Mouse (Mus musculus) bone marrow, adult 2 months (tissue): ENCODE measurements around the gene Uncx. TPM values are rescaled to one million over a fixed set of nuclear protein-coding genes. Genes with fewer than 3 reads are reported as not detected.

Experiments used
- H3K27ac ChIP-seq: fragments of 200-500 bp; 2 replicates; pipeline ENCODE4 v1.5.1; 2012; ENCODE audit warnings: low read depth, mild to moderate bottlenecking, control low read depth, inconsistent platforms, low read length; ENCODE audit not compliant: control insufficient read depth, poor library complexity, insufficient read depth
- H3K4me1 ChIP-seq: fragments of 200-500 bp; 2 replicates; pipeline ENCODE4 v1.6.1; 2011; ENCODE audit warnings: low read length; ENCODE audit not compliant: control insufficient read depth, insufficient read depth
- H3K4me3 ChIP-seq: fragments of 200-500 bp; replicated peaks from 2 replicates; pipeline ENCODE3; 2011; ENCODE audit warnings: mild to moderate bottlenecking, low read depth, low read length, control low read depth; ENCODE audit not compliant: control insufficient read depth
- CTCF ChIP-seq: fragments of 200-500 bp; IDR thresholded peaks from 2 replicates; pipeline ENCODE4 v1.5.1; 2011; ENCODE audit warnings: low read length, control low read depth; ENCODE audit not compliant: control insufficient read depth, insufficient read depth
- POLR2A ChIP-seq: fragments of 200-500 bp; IDR thresholded peaks from 2 replicates; pipeline ENCODE4 v1.6.1; 2011; ENCODE audit warnings: low read depth, mild to moderate bottlenecking, control low read depth, low read length, borderline replicate concordance; ENCODE audit not compliant: control insufficient read depth
- WGBS: fragments of 180-500 bp; shearing (Covaris S2); methylation state at CpG from one replicate; pipeline ENCODE4 v1.1.7; 2018; 5-methylcytosine and 5-hydroxymethylcytosine counted together
- polyA plus RNA-seq: library from polyadenylated mRNA; stranded (reverse); fragments of >200 nt; gene quantifications from 2 replicates; pipeline ENCODE4 v1.2.4, GENCODE M21; 2011; ENCODE audit warnings: low replicate concordance; ENCODE audit not compliant: missing spikeins, insufficient read depth, insufficient read length

Gene Uncx
- polyA plus RNA-seq, 1 experiment, result not detected

GRCm38 (mm10) chr5:139545673-139546335, 2.5 kb downstream of the Uncx start:
- Histone ChIP-seq H3K27ac (no peak overlapping the region), H3K4me3 (no peak overlapping the region), H3K4me1 (no peaks in the 10 kb centered on the region)
- no peak for TF ChIP-seq POLR2A
- WGBS, result 11% methylated on average over 9 of the region's 9 CpGs

DNA sequence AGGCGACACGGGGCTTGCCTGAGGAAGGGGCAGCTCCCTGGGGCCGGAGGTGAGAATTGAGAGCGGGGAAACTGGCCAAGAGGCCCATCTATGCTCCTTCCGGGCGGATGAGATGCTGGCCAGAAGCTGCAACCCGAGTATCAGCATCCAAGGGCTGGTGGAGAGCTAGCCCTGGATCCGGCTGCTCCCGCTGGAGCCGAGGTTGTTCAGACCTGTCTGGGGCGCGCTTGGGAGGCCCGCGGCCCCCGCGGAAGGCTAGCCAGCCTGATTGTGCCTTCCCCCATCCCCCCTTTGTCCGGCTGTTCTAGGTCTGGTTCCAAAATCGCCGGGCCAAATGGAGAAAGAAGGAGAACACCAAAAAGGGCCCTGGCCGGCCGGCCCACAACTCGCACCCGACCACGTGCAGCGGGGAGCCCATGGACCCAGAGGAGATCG, 3.1 kb downstream of the Uncx start:
- WGBS, result 3% methylated on average over 26 of the region's 26 CpGs
- no peak for TF ChIP-seq CTCF
- TF ChIP-seq POLR2A, result no peak
- Histone ChIP-seq H3K4me3 (no peak overlapping the region), H3K27ac (no peak overlapping the region), H3K4me1 (no peaks in the 10 kb centered on the region)

DNA sequence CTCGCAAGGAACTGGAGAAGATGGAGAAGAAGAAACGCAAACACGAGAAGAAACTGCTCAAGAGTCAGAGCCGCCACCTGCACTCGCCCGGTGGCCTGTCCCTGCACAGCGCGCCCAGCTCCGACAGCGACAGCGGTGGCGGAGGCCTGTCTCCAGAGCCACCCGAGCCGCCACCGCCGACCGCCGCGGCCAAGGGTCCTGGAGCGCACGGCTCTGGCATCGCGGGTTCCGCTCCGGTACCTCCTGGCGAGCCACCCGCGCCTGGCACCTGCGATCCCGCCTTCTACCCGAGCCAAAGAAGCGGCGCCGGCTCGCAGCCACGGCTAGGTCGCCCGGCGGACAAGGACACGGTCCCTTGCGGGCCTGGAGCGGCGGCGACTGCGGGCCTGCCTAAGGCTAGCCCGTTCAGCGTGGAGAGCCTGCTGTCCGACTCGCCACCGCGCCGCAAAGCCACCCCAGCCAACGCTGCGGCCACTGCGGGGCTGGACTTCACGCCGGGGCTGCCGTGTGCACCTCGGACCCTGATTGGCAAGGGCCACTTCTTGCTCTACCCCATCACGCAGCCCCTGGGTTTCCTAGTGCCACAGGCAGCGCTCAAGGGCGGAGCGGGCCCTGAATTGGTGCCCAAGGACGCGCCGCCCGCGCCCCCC, 3.6 kb downstream of the Uncx start:
- Histone ChIP-seq H3K4me1 (no peaks in the 10 kb centered on the region), H3K4me3 (no peak overlapping the region), H3K27ac (no peak overlapping the region)
- no peak for TF ChIP-seq CTCF
- no peak for TF ChIP-seq POLR2A
- WGBS, result 3% methylated on average over 68 of the region's 68 CpGs

DNA sequence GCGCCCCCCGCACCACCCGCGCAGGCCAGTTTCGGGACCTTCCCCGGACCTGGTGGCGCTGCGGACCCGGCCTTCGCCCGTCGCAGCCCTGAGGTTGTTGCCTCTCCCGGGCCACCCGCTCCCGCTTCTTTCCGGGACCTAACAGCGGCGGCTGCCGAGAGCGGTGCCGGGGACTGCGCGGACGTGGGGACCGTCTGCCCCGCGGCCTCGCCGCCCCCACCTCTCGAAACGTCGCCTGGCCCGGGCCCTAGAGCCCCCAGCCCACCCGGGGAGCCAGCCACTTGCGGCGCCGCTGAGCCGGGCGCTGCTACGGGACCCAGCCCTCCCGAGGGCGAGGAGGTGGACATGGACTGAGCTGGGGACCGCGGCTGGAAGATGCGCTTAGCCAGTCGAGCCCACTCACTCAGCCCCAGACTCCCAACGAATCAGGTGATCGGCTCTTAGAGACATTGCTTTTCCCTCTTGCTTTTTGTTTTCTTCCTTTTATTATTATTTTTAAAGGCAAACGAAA, 4.2 kb downstream of the Uncx start:
- Histone ChIP-seq H3K4me1 (no peaks in the 10 kb centered on the region), H3K4me3 (no peak overlapping the region), H3K27ac (no peak overlapping the region)
- 2% methylated on average over 49 of the region's 49 CpGs for WGBS
- TF ChIP-seq CTCF (no peak), POLR2A (no peak)

DNA sequence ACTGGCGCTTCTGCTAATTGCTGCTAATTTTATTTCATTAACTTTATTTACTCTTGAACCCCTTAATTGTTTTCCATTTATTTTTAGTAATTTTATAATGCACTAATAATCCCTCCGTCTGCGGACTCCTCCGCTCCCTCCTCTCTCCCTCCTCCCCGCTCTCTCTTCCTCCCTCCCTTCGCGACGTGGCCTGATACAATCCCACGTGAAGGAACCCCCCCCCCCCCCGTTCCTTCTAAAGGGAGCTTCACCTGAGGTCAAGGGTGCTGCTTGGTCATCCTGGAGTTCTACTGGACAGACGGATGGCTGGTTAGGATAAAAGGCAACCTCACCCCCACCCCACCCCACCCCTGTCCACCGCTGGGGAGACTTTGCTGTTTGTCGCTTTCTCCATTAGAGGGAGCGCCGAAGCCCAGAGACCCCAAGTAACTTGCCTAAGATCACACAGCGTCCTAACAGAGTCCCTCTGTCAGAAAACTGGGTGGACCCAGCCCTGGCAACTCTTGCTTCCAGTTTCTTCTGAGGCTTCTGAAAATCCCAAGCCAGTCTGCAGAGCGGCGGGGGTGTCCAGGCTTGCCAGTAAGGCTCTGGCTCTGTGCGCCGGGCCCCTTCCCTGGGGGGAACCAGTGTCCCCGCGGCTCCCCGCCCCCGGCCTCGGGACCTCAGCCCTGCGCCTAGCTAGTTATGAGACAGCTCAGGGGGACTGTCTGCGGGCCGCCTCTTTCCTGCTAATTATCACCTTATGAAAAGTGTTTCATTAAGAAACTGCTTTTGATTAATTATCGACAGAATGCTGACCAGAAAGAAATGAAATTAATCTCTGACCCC, 10.4 kb downstream of the Uncx start:
- no peak overlapping the region for H3K4me3 ChIP-seq
- WGBS, result 11% methylated on average over 29 of the region's 29 CpGs
- H3K4me1 ChIP-seq, result no peaks in the 10 kb centered on the region
- TF ChIP-seq CTCF (no peak), POLR2A (no peak)
- H3K27ac ChIP-seq, result no peak overlapping the region

- no peak overlapping the region for H3K4me3 ChIP-seq
- WGBS, result 10% methylated on average over 28 of the region's 28 CpGs
- no peaks in the 10 kb centered on the region for H3K4me1 ChIP-seq
- TF ChIP-seq CTCF, result no peak
- no peak for TF ChIP-seq POLR2A
- H3K27ac ChIP-seq, result no peak overlapping the region
Measured at GRCm38 (mm10) chr5:139554478-139555335, 11.4 kb downstream of the Uncx start.

DNA sequence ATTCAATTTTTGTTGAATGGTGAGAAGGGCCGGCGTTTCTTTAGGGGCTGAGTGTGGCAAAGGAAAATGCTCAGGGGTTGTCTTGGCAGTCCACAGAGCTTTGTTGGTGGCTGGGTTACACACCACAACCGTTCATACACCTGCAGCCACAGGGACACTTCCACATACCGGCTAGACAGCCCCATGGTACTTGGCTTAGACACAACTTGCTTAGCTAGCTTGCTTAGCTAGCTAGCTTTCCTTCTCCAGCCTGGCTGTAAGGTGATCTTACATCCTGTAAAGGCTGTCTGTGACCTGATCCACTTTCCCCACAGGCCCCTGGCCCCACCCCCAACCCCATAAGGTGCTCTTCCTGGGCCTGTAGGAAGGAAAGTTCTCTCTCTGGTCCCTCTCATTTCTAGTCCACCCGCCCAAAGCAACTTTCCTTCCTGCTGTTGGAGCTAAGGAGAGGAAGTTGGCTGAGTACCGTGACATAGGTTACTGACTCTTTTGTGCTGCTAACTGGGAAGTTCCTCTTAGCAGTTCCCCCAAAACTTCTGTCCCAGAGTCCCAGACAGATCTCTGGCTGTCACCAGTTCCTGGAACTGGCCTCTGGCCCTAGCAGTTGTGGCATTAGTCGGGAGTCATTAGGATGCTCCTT, 12.3 kb downstream of the Uncx start:
- Histone ChIP-seq H3K4me1 (no peaks in the 10 kb centered on the region), H3K4me3 (no peak overlapping the region), H3K27ac (no peak overlapping the region)
- WGBS, result 3% methylated on average over 7 of the region's 7 CpGs
- TF ChIP-seq POLR2A, result no peak
- TF ChIP-seq CTCF, result no peak
